Mouse (Mus musculus) adrenal gland, postnatal 10 days (tissue): ENCODE results near the gene Samsn1. TPM values are rescaled to one million over a fixed set of nuclear protein-coding genes. Genes with fewer than 3 reads are reported as not detected.
"Not testable (repeated sequence)": the region's sequence is repeated elsewhere in the genome, so short reads cannot be mapped to it uniquely, and the experiment has no call there.

ENCODE experiments used
- DNase-seq: peaks from one replicate; pipeline ENCODE4 v3.0.0; 2021; ENCODE audit warnings: mixed read lengths
- total RNA-seq, 2 experiments: library from RNA; stranded (reverse); gene quantifications; 2 replicates each; pipeline ENCODE4 v1.2.3; 2021

The Samsn1 gene
- total RNA-seq, 2 experiments from 2014 or later = 1.7 to 2.1 TPM

- peak; percentile 43 for DNase-seq
Observed at GRCm38 (mm10) chr16:75875896-75876295, 146.2 kb downstream of the Samsn1 start.

- DNase-seq = no peak
Observed at GRCm38 (mm10) chr16:75874508-75874907, 147.6 kb downstream of the Samsn1 start.

GRCm38 (mm10) chr16:75872241-75872640 lies 149.8 kb downstream of the Samsn1 start:
- no peak for DNase-seq

GRCm38 (mm10) chr16:75867400-75867799 lies 154.7 kb downstream of the Samsn1 start:
- DNase-seq = no peak

- no peak for DNase-seq
Observed at GRCm38 (mm10) chr16:75865505-75865904, 156.6 kb downstream of the Samsn1 start.

- DNase-seq = no peak
Observed at GRCm38 (mm10) chr16:75864673-75865072, 157.4 kb downstream of the Samsn1 start.

GRCm38 (mm10) chr16:75856343-75856742 lies 165.7 kb downstream of the Samsn1 start:
- DNase-seq = no peak

GRCm38 (mm10) chr16:75855402-75855801 lies 166.7 kb downstream of the Samsn1 start:
- DNase-seq = no peak

- no peak for DNase-seq
Observed at GRCm38 (mm10) chr16:75853556-75854271, 168.4 kb downstream of the Samsn1 start.

- DNase-seq = no peak
Observed at GRCm38 (mm10) chr16:75852485-75852884, 169.6 kb downstream of the Samsn1 start.

GRCm38 (mm10) chr16:75849039-75849438 lies 173.0 kb downstream of the Samsn1 start:
- DNase-seq = no peak

- DNase-seq = no peak
Observed at GRCm38 (mm10) chr16:75843653-75844062, 178.4 kb downstream of the Samsn1 start.

- DNase-seq = no peak
Observed at GRCm38 (mm10) chr16:75843031-75843430, 179.1 kb downstream of the Samsn1 start.

GRCm38 (mm10) chr16:75842569-75842968 lies 179.5 kb downstream of the Samsn1 start:
- DNase-seq = no peak

GRCm38 (mm10) chr16:75837728-75838451 lies 184.2 kb downstream of the Samsn1 start:
- DNase-seq = no peak

- no peak for DNase-seq
Observed at GRCm38 (mm10) chr16:75831390-75831789, 190.7 kb downstream of the Samsn1 start.

- DNase-seq = not testable (repeated sequence)
Observed at GRCm38 (mm10) chr16:75826949-75827348, 195.1 kb downstream of the Samsn1 start.

GRCm38 (mm10) chr16:75826498-75826897 lies 195.6 kb downstream of the Samsn1 start:
- DNase-seq = no peak

- no peak for DNase-seq
Observed at GRCm38 (mm10) chr16:75823226-75823625, 198.9 kb downstream of the Samsn1 start.

GRCm38 (mm10) chr16:75820963-75821362 lies 201.1 kb downstream of the Samsn1 start:
- no peak for DNase-seq
